Mouse (Mus musculus) retina, embryonic 14.5 days (tissue): ENCODE measurements around the gene Zfp575.

Source experiments
- DNase-seq: peaks from one replicate; pipeline ENCODE4 v3.0.0-alpha.2; 2015; ENCODE audit warnings: low spot score

Zfp575 gene

GRCm38 (mm10) chr7:24600941-24601597, 13.6 kb upstream of the Zfp575 start:
- peak; percentile 99 for DNase-seq

- DNase-seq = no peak
Measured at GRCm38 (mm10) chr7:24599211-24600067, 12.0 kb upstream of the Zfp575 start.

GRCm38 (mm10) chr7:24598121-24598520, 10.7 kb upstream of the Zfp575 start:
- no peak for DNase-seq

DNA sequence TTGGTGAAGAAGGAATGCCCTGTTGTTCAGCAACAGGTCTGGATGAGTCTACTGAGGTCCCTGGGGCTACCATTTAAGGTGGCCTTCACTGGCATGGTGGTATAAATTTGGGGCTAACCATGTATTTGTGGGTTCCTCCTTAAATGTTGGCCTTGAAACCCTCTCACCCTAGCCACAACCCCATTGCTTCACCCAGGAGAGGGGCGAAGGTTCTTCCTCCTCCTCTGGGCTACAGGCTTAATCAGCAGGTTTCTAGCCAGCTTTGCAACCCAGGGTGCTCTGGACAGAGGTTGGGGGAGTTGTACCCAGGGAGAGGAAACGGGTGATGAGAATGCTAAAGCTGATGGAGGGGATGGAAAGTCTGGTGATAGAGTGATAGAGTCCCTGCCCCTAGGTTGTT, 8.0 kb upstream of the Zfp575 start:
- DNase-seq = no peak

DNA sequence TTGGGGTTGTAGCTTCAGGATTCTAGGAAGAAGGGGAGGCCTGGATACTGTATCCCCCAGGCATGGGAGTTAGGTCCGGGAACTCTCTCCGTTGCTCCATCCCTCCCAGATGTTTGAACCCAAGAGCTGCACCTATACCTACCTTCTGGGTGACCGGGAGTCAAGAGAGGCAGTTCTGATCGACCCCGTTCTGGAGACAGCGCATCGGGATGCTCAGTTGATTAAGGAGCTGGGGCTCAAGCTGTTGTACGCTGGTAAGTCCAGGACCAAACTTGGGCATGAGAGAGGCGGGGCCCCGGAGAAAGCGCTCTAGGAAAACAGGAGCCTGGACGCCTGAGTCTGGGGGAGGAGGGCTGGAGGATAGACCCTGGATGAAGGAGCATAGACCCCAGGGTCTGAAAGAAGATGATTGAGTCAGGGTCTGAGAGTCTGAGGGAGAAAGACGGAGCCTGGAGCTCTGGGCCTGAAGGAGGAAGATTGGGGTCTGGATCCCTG, 6.9 kb upstream of the Zfp575 start:
- no peak for DNase-seq

DNA sequence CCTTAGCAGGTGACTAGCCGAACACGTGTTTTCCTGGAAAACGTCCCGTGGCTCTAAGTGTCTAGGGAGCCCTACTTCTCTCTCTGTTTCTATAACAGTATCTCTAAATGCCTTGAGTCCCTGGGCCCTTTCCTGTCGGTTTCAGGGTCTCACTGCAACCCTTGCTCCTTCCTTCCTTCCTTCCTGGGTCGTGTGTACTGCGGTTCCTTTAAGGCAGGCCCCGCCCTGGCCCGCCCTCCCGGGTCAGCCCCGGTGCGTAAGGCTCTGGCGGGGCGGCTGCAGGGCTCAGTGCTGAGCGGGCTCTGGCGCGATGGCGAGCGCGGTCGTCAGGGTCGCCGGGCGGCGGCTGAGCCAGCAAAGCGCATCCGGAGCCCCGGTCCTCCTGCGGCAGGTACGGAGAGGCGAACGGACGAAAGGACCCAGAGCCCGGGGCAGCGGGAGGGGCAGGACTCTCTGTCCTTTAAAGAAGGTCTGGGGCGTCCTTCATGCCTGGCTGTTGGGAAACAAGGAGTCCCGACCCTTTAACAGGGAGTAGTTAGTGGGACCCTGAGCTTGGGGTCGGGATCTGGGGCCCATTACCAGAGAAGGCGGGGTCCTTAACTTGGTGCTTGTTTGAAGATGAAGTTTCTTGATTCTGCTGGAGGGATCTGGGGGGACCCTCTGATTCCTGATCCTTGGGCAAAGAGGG, 6.3 kb upstream of the Zfp575 start:
- peak; percentile 77 for DNase-seq

DNA sequence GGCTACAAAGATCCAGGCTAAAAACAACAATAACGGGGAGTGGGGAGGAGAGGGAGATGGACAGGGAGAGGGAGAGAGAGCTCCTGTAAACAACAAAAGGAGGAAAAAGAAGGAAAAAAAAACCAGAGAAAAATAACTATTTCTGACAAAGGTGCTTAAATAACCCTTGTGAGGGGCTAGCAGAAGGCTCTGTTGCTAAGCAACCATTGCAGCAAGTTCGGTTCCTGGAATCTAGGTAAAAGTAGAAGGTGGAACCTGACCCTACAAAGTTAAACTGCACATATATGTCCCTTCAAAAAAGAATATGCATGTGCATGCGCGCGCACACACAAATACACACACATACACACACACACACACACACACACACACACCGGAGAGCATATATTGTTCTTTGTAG, 5.3 kb upstream of the Zfp575 start:
- no peak for DNase-seq

DNA sequence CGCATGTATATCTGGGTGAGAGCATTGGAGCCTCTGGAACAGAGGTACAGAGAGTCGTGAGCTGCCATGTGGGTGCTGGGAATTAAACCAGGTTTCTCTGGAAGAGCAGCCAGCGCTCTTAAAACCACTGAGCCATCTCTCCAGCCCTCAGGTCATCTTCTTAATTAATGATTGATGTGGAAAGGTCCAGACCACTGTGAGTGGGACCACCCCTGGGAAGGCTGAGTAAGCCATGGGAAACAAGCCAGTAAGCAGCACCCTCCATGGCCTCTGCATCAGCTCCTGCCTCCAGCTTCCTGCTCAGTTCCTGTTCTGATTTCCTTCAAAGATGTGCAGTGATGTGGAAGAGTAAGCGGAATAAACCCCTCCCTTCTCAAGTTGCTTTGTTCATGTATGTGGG, 4.7 kb upstream of the Zfp575 start:
- DNase-seq = no peak

- no peak for DNase-seq
Measured at GRCm38 (mm10) chr7:24591735-24592134, 4.3 kb upstream of the Zfp575 start.

DNA sequence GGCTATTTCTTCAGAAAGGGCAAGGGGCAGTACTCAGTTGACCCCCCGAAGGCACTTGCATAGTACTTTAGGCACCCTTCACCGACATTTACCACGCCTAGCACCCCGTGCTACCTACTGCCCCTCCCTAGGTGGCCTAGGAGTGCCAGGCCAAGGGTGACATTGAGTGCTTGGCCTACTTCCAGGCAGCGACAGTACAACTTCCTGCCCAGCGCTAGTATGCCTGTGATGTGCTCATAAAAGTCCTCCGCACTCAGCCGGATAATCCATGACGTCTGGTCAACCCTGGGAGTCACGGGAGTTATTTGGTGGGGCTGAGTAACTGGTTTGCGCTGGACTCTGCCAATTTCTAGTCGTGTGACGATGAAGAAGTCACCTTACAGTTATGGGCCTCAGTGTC, 895 bp upstream of the Zfp575 start:
- DNase-seq = no peak

GRCm38 (mm10) chr7:24586828-24587227, 613 bp downstream of the Zfp575 start:
- peak; percentile 37 for DNase-seq

- DNase-seq = no peak
Measured at GRCm38 (mm10) chr7:24585995-24586394, 1.4 kb downstream of the Zfp575 start.

DNA sequence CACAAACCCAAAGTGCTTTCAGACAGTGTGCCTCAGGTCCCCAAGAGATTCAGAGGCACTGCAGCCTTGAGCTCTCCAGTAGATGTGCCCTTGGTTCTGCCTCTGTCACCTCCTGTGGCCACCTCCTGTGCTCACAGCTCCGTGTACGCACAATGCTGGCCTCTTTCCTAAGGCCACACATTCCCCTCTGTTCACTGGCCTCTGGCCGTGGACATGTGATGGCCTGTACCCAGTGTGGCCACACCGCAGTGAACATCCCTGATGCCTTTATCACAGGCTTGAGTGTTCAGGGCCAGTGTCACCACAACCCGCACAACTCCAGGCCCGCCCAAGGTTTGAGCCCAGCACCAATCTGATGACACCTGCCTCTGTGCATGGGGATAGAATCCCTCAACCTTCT, 2.6 kb downstream of the Zfp575 start:
- DNase-seq = no peak

- DNase-seq = no peak
Measured at GRCm38 (mm10) chr7:24577811-24578210, 9.6 kb downstream of the Zfp575 start.

- DNase-seq = no peak
Measured at GRCm38 (mm10) chr7:24574224-24574796, 13.1 kb downstream of the Zfp575 start.

- peak; percentile 44 for DNase-seq
Measured at GRCm38 (mm10) chr7:24572455-24572854, 15.0 kb downstream of the Zfp575 start.

GRCm38 (mm10) chr7:24571071-24571470, 16.4 kb downstream of the Zfp575 start:
- DNase-seq = no peak

GRCm38 (mm10) chr7:24568512-24568911, 18.9 kb downstream of the Zfp575 start:
- no peak for DNase-seq

DNA sequence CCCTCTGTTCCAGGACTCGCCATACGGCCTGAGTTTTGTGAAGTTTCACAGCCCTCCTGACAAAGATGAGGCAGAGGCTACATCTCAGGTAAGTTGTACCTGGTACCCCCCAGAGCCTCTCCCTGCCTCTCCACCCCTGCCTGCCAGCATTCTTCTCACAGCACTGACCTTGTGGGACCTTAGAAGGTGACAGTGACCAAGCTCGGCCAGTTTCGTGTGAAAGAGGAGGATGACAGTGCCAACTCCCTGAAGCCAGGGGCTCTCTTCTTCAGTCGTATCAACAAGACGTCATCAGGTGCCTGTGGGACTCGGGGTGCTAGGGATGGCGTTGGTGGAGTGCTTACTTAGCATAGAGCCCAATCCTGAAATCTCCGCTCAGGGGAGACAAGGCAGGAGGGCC, 21.2 kb downstream of the Zfp575 start:
- DNase-seq = no peak

DNA sequence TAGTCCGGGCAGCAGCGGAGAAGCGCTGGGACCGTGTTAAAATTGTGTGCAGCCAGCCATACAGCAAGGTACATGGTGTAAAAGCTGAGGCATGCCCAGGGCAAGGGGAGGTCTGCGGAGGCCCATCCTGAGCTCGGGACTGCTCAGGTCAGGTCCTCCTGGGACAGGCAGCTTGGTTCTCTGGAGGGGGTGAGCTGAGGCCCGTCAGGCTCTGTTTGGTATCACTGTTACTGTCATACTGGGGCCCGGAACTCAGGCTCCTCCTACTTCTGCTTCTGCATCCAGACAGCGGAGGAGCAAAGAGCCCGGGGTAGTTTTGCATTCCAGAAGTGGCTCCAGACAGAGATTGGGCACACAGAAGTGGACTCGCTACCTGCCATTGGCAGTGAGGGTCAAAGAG, 21.8 kb downstream of the Zfp575 start:
- DNase-seq = no peak

DNA sequence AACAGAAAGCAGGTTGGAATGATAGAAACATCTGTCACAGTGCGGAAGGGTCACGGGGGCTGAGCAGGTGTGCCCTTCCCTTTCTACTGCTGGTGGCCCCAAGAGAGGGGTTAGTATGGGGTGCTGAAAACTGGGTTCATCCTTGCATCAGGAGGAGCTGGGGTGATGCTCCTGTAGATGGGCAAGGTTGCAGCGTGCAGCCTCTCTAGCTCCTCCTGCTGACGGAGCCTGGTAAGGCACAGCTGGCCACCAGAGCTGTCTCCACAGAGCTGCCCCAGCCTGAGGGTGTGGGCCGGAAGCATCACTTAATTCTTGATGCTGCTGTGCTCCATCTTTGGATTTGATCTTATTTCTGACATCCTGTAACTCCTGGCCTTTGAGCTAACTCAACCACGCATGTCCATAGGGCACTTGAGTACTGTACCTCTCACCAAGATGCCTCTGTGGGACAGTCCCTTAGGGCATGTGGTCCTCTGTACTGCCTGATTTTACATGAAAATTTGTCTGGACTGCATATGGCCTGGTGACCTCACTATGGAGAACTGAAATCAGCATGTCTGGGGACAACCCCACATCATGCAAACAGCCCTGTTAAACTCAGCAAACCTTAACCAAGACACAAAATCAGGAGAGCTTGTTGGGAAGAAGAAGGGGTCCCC, 22.7 kb downstream of the Zfp575 start:
- DNase-seq = peak; percentile 86

DNA sequence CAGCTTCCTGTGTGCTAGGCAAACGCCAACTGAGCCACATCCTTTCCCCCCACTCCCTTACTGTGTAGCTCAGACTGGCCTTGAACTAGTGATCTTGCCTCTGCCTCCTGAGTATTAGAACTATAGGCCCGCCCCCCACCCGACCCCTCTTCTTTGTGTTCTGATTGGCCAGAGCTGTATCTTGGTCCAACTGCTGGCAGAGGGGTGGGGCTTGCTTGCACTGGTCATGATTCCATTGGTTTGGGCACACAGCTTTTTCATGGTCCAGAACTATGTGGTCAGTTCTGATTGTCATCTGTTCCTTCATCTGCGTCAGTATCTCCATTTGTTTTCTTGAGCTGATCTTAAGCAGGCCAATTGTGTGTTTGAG, 23.6 kb downstream of the Zfp575 start:
- DNase-seq = no peak
